Mouse (Mus musculus) liver (tissue): ENCODE data around the gene Stac2.

ENCODE experiments used
- DNase-seq: peaks from one replicate; pipeline ENCODE4 v3.0.0-alpha.2; 2020; ENCODE audit warnings: mixed read lengths

Stac2 gene

GRCm38 (mm10) chr11:98050520-98050815 is 2.8 kb downstream of the Stac2 start:
- no peak for DNase-seq

DNA sequence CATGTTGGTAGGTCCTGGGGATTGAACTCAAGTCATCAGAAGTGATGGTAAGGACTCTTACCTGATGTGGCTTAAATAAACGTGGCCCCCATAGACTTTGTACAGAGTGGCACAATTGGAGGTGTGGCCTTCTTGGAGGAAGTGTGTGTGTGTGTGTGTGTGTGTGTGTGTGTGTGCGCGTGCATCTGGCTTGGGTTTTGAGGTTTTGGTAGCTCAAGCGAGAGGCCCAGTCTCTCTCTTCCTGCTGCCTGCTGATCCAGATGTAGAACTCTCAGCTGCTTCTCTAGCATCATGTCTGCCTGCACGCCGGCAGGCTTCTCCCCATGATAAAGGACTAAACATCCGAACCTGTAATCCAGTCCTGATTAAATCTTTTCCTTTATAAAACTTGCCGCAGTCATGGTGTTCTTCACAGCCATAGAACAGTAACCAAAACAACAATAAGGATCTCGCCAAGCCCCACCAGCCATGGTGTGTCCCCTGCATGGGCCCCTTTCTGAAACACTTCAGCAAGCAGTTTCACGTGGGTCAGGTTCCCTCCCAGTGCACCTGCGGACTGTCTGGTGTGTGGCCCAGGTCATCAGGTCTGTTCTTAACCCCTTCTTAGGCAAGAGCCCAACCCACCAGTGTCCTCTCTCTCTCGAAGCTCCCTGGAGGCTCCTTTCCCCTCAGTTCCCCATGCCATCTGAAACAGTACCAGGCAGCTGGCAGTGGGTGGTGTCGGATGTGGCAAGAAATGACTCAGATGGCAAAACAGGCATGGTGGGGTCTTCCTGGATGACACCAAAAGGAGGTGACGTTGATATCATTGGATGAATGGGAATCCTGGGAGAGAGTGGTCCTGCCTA is 3.4 kb downstream of the Stac2 start:
- DNase-seq = no peak

DNA sequence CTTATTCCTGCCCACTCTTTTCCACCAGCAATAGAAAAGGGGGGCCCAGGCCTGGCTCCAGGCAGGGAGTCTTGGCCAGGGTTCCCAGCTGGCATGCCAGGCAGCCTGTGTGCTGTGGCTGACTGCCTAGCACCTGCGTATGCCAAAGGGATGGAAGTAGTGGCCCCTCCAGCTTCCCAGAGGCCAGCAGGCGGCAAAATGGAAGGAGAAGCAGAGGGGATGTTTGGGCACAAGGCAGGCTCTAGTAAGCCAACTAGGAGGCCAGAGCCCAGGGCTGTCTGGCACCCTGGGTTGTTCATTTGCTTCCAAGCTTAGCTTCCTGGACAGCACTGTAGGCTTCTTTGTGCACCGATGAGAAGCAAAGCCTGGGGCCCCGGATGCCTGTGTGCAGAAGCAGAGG is 5.5 kb downstream of the Stac2 start:
- no peak for DNase-seq

GRCm38 (mm10) chr11:98046466-98046865 is 6.8 kb downstream of the Stac2 start:
- DNase-seq = no peak

DNA sequence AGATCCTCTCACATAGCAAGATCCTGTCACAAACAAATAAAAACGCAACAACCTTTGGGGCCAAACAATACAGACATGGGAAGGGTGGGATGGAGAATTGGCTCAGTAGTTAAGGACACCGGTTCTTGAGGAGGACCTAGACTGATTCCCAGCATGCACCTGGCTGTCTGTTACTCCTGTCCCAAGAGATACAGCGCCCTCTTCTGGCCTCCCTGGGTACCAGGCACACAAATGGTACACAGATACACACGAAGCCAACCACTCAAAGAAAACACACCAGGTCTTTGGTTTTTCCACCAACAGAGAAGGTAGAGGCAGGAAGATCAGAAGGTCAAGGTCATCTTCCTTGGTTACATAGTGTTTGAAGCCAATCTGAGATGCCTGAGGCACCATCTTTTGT is 7.7 kb downstream of the Stac2 start:
- no peak for DNase-seq

DNA sequence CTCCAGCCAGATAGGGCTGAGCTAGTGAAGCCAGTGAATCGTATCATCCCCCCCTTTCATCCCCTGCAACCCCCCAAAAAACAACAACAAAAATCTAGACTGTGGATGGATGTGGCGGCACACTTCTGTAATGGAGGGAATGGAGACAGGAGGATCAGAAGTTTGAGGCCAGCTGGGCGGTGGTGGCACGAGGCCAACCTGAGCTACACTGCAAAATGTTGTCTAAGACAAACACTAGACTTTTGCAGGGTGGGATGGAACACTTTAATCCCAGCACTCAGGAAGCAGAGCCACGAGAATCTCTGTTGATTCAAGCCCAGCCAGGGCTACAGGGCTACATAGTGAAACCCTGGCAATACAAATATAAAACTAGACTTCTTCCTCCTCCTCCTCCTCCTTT is 9.2 kb downstream of the Stac2 start:
- no peak for DNase-seq

DNA sequence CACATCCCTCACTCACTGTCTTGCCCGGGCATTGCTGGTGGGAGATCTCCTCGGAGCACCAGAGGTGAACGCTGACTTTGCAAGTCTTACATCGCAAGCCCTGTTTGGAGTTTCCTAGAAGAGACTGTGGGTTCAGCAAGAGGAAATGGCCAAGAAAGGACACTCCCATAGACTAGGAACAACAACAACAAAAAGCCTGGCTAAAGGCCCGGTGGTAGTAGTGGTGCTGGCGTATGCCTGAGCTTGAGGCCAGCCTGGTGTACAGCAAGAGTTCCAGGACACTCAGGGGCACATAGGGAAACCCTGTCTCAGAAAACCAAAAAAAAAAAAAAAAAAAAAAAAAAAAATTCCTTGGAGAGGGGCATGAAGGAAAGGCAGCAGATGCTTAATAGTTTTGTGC is 10.5 kb downstream of the Stac2 start:
- DNase-seq = no peak

DNA sequence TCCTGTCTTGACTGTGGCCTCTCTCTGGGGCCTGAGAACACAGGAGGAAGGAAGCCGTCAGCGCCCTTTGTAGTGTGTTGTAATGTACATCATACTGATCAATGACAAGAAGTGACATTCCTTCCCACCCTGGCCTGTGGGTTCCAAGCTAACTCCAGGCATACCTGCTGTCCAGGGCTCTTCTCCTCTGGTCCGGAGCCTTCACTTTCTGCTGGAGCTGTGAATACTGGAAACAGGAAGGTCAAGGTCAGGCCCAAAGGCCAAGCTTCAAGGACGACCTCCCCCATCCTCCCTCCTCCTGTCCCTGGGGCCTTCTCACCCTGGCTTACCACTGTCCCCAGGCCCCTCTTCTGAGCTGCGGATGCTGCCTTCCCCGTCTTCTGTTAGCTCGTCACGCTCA is 12.3 kb downstream of the Stac2 start:
- no peak for DNase-seq

GRCm38 (mm10) chr11:98037871-98038270 is 15.4 kb downstream of the Stac2 start:
- no peak for DNase-seq

DNA sequence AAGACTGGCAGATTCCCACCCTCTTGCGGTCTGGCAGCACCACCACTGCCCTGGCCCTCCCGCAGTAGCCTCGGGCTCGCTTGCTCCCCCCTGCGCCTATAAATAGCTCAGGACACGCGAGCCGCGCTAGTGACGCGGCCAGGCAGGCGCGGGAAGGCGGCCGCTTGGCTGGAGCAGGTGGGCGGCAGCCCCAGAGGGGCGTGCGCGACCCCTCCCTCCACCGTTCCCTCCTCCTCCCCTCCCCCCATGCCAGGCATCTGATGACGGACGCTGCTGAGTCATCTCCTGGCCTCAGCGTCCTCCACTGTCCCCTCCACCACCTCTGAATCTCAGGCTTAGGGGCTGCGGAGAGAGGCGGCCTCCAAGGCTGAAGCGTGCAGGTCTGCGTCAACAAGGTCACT is 17.3 kb downstream of the Stac2 start:
- peak; percentile 32 for DNase-seq

- DNase-seq = no peak
Observed at GRCm38 (mm10) chr11:98034840-98035239, 18.4 kb downstream of the Stac2 start.

GRCm38 (mm10) chr11:98034061-98034460 is 19.2 kb downstream of the Stac2 start:
- no peak for DNase-seq

GRCm38 (mm10) chr11:98031443-98031770 is 21.9 kb downstream of the Stac2 start:
- DNase-seq = peak; percentile 73

DNA sequence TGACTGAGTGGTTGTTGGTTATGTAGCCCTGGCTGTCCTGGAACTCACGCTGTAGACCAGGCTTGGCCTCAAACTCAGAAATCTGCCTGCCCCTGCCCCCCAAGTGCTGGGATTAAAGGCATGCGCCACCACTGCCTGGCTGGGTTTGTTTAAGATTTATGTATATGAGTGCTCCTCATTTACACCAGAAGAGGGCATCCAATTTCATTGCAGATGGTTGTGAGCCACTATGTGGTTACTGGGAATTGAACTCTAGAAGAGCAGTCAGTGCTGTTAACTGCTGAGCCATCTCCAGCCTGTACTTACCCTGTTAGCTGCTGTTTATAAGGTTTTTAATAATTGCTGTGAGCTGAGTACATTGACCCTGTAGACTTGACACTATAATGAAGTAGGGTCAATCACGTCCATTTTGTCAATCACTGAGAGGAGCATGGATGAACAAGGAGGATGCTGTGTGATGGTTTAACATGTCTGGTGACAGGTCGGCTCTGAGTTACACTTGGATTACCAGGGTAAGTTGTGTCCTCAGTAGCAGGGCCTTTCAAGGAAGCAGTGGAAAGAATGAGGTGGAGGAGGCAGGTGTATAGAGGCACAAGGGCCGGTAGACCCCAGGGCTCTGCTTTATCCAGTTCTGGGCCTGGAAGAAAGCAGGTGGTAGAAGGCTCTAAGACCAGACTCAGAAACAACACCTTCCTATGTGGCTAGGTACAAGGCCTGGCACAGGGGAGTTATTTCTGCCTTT is 22.4 kb downstream of the Stac2 start:
- DNase-seq = no peak

- DNase-seq = no peak
Observed at GRCm38 (mm10) chr11:98027785-98028184, 25.5 kb downstream of the Stac2 start.

- no peak for DNase-seq
Observed at GRCm38 (mm10) chr11:98027297-98027688, 26.0 kb downstream of the Stac2 start.

GRCm38 (mm10) chr11:98026570-98027296 is 26.5 kb downstream of the Stac2 start, which contains the start of gene Rpl19:
TSS of gene Rpl19 (plus strand) at chr11:98026710.
- DNase-seq = peak; percentile 93

GRCm38 (mm10) chr11:98026248-98026569 is 27.1 kb downstream of the Stac2 start:
- DNase-seq = no peak

DNA sequence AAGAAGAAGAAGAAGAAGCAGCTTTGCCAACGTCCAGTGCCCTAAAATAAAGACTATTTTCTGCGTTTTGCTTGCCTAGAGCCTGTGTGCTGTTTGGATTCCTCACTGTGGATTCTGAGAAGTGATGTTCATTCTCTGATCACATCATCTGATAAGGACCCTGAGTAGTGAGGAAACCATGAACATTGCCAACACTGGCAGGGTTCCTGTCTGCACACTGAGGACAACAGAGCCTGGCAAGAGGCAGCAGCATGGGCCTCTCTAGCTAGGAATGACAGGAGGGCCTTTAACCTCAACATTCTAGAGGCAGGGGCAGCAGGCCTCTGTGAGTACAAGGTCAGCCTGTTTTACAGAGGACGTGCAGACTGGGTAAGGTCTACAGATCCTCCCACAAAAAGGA is 28.7 kb downstream of the Stac2 start:
- no peak for DNase-seq

GRCm38 (mm10) chr11:98022555-98023371 is 30.5 kb downstream of the Stac2 start, which contains the start of gene Cacnb1:
TSS of gene Cacnb1 (minus strand) at chr11:98023034.
- DNase-seq = peak; percentile 73

- DNase-seq = no peak
Observed at GRCm38 (mm10) chr11:98022253-98022554, 31.1 kb downstream of the Stac2 start.

GRCm38 (mm10) chr11:98021565-98022252 is 31.6 kb downstream of the Stac2 start:
- DNase-seq = peak; percentile 33

DNA sequence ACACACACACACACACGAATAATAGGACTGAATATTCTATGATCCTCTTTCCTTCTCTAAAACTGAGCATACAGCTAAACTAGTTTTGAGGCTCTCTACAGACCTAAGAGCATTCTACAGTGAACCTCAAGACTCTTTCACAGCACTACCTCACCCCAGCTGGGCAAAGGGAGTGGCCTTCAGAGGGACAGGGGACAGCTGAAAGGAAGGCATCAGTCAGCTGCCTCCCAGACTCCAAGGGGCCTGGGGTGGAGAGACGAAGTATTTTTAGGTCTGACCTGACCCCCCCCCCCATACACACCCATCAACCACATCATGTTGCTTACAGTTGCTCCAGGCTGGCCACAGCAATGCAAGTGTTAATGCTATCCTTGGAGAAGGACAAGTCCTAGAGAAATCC is 32.1 kb downstream of the Stac2 start:
- DNase-seq = no peak
